Mouse (Mus musculus) fibroblast of lung, adult 2 months (primary cell): ENCODE results near the gene Serpina11.
"Not testable (repeated sequence)": the region's sequence is repeated elsewhere in the genome, so short reads cannot be mapped to it uniquely, and the experiment has no call there.

Experiments used
- DNase-seq: peaks from one replicate; pipeline ENCODE4 v3.0.0-alpha.2; 2011; ENCODE audit warnings: low read depth

Gene Serpina11

DNA sequence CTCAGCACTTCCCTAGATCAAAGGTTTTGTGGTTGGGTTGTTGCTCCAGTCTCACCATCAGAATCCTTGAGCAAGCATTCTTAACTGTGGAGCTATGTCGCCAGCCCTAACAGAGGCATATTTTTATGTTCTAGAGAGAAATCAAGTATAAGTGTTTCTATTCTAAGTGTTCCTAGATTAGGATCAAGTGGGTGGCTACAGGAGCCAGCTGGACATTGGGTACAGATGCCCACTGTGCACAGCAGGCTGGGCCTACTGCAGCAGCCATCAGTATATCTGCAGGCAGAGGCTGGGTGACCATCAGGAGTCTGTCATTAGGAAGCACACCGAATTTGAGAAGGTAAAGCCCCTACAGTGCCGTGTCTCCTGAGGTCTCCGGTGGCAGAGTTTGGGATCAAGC is 18.7 kb downstream of the Serpina11 start:
- no peak for DNase-seq

DNA sequence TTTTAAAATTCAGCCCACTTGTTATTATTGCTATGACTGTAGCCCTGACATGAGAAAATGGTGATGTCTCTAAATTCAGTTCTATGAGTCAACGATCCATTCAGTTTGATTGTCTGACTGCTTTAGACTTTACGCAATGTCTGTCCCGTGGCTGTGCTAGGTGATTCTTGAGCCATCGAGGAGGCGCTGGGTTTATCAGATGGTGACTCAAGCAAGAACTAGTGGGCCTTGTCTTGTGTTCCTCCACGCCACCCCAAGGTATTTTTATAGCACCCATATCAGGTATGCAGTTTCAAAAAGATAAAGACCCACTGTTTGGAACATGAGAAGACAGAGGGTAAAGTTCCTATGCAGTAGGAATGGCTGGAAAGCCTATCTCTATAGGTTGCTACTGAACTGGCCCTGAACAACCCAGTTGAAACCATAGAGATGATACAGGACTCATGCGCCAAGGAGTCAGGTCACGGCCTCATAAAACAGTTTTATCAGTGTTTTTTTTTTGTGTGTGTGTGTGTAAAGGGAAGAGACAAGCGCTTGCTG is 20.1 kb downstream of the Serpina11 start:
- no peak for DNase-seq

DNA sequence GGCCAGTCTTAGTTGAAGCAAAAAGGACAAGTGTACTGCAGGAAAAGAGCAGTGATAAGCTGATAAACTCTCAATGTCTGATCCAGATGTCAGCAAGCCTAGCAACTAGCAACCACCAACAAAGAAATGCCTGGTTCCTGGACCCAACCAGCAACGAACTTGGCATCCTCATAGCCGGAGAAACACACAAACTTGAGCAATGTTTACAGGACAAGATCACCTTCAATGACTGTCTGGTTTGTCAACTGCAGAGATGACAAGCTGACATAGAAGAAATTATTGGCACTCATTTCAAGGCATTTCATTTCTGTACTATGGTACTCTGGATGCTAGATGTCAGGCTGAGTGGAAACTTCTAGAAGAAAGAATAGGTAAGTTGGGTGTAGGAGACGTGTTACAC is 23.0 kb downstream of the Serpina11 start:
- DNase-seq = no peak

DNA sequence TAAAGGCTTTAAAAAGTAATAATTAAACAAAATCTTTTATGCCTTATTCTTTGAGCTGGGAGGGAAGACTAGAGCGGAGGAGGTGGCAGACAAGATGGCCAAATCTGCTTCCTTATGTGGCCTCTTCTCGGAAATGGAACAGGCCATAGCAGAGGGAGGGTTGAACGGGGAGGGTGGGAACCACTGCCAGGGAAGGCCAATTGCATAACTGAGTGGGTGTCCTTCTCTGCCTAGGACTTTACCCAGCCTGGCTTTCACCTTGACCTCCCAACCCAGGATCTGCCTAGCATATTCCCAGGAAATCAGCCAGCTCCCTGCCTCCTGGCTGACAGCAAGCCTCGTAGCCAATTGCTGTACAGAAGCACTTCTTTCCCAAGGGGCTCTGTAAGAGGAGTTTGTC is 26.5 kb downstream of the Serpina11 start:
- no peak for DNase-seq

DNA sequence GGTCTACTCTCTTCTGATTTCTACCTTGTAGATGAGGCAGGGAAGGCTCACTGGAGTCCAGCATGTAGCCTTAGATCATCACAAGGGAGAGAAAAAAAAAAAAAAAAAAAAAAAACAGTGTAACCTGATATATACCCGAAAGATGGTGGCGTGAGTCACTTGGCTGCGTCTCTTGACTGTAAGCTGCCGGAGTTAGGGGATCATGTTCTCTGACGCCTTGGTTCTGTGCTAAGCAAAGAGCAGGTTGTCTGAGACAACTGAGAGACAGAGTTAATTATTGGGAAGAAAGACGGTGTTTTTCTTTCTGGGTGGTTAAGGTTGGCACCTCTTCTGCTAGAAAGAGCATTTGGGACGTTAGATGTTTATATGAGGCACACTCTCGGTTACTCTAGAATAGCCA is 26.9 kb downstream of the Serpina11 start:
- DNase-seq = no peak

DNA sequence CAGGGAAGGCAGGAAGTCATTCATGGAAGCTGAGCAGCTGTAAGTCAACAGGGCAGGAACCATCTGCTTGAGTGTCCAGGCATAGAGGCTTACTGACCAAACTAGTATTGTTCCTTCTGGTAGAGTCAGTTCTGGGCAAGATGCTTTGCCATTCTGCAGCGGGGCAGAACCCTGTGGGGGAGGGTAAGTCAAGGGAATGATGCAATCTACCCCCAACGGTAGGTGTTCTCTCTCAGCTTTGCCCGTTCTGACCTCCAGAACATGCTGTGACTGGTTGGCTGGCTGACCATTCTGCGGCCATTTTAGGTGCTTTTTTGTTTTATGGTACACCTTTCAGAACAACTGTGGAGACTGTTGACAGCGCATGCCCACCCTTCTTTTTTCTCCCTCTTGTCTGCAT is 27.4 kb downstream of the Serpina11 start:
- DNase-seq = no peak

DNA sequence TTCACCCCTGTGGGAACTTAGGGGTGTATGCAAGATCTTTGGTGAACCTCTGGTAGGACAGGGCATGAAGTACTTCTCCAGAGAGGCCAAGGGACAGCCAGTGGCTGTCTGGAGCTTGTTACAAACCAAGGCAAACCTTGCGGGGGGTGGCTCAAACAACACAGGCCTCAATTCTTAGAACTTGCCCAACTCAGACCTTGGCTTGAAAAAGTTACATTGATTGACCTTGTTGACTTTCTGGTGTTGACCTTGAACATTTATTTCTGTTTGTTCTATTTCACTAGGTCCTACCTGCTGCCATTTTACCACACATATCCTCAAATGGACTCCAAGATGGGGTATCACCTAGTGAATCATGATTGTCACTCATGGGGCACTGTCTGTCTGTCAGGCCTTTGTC is 28.0 kb downstream of the Serpina11 start:
- no peak for DNase-seq

DNA sequence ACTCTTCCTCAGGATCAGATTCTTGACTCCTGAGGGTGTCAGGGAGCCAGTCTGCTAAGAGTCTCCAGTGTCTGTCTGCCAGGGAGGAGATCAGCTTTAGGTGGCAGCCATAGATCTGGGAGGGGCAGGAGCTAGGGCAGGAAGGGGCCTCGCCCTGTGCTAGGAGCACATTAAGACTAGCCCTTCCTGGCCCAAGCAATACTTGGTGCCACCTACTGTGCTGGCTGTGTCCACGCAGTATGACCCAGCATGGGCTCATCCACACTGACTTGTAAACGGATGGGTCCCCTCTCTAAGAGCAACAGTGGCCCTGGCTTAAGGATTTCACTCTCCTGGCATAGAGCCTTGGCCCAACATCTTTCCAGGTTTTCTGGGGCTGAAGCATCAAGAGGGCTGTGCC is 31.0 kb downstream of the Serpina11 start, which contains the start of gene Serpina1e:
Gene Serpina1e (minus strand): TSS at position 178 of the 400 bp plus-strand sequence.
- DNase-seq = no peak

DNA sequence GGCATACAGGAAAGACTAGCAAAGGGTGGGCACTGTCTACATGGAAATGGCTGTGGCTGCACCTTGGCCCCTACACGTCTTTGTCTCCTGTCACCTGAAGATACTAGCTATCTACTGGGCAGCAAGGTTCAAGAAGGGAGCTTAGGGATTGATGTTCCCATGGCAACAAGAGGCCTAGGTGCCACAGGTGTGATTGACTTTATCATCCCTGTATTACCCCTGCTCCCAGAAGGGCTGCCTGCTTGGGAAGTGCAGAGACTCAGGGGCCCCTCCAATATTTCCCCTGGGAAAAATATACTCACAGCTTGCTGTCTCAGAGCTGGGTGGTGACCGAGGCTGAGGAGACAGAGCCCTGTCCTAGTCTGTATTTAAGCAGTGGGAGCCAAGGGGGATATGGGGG is 33.2 kb downstream of the Serpina11 start:
- not testable (repeated sequence) for DNase-seq

DNA sequence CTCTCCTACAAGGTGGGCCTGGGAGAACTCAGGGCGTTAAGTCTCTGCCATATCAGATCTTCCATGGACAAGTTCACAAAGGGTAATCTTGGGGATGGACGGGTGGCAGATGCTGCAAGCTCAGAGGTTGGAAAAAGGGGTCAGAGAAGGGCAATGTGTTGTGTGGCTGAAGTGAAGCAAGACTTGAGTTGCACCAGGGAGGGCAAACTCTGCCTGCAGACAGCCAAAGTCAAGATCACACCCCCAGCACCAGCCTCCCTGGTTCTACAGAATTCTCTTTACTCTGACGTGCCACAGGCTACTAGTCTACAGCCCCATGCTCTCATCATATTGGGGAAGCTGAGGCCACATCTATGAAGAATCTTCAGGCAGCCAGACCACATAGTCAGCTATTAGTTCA is 36.8 kb downstream of the Serpina11 start:
- DNase-seq = not testable (repeated sequence)

DNA sequence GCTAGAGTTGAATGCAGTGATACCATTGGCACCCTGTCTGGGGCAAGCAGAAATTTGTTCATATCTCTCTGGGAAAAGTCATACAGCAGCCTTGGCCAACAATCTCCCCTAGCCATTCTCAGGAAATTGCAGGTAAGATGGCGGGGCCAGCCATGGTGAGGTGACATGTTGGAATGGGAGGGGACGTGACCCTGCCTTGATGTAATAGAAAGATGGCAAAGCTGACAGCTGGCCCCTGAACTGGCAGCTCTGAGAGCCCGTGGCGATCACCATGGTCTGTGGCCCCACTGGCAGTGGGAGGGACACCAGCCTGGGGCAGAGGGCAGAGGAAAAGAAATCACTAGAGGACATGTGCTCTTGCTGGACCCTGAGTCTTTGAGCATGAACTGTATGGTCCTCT is 43.5 kb downstream of the Serpina11 start:
- DNase-seq = no peak
